Mouse (Mus musculus) kidney, adult 11 months (tissue): Measurements from ENCODE around the gene Atf5.
A peak's percentile ranks its signal among the peaks of the same experiment; 100 is the strongest.

ENCODE experiments used
- DNase-seq: peaks from one replicate; pipeline ENCODE4 v3.0.0; 2022

The Atf5 gene

DNA sequence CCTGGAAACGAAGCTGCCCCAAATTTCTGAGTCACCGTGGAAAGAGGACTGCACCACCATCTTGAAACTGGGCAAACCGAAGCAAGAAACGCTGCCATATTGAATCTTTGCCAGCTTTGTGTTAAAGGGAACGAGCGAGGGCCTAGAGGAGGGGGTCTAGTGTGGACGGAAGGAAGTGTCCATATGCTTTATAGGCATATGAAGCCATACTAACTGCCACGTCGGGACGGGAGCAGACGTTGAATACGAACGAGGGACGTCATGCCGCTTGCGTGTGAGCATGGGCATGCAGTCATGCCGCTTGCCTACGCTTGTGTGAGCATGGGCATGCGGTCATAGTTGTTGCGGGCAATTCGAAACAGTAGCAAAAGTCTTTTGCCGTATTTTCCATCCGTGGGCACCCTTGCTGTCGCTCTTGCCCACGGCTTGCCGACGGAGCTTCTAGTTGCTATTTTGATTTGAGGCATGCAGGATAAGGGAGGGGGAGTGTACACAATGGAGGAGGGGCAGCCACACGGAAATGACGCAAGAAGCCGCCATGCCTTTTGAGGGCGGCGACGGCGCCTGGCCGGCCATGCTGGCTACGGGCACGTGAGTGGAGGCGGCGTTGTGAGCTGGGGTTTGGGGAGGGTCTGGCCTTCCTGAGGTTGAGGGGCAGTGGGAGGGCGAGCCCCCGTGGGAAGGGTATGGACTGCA lies 33.1 kb upstream of the Atf5 start:
- peak; percentile 93 for DNase-seq

GRCm38 (mm10) chr7:44848561-44849415 lies 32.3 kb upstream of the Atf5 start, which contains the start of the genes Akt1s1 and Tbc1d17:
TSS of gene Akt1s1 (plus strand) at chr7:44848991.
TSS of gene Tbc1d17 (minus strand) at chr7:44849079.
- DNase-seq: peak; percentile 100

DNA sequence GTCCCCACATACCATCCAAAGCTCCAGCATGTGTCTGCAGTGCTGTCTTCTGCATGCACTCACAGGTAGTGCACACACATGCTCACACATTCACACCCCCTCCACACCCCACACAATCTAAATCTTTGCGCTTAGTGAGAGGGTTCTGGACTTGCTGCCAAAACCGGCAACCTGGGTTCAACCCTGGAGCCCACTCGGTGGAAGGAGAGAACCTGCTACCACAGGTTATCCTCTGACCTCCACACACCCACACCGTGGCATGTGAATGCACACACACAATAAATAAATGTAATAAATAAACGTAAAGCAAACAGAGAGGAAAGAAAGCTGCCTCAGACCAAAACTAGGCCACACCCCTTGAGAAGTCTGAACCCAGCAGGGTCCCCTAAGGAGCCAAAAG lies 31.3 kb upstream of the Atf5 start:
- DNase-seq: peak; percentile 44

DNA sequence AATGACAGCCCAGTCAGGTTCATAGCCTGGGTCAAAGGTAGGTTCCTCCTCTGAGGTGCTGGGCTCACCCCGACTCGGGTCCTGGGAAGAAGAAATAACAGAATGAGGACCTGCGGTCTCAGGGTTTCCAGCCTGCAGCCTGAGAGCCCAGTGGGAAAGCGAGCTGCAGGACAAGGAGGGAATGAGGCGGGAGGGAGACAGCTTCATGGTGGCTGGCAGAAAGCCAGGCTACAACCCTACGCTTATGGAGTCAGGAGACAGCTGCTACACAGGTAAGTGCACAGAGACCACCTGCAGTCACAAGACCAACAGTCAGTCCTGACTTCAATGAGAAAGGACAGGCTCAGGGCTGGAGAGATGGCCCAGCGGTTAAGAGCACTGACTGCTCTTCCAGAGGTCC lies 30.3 kb upstream of the Atf5 start:
- DNase-seq: no peak

- no peak for DNase-seq
Measured at GRCm38 (mm10) chr7:44845006-44845405, 28.5 kb upstream of the Atf5 start.

DNA sequence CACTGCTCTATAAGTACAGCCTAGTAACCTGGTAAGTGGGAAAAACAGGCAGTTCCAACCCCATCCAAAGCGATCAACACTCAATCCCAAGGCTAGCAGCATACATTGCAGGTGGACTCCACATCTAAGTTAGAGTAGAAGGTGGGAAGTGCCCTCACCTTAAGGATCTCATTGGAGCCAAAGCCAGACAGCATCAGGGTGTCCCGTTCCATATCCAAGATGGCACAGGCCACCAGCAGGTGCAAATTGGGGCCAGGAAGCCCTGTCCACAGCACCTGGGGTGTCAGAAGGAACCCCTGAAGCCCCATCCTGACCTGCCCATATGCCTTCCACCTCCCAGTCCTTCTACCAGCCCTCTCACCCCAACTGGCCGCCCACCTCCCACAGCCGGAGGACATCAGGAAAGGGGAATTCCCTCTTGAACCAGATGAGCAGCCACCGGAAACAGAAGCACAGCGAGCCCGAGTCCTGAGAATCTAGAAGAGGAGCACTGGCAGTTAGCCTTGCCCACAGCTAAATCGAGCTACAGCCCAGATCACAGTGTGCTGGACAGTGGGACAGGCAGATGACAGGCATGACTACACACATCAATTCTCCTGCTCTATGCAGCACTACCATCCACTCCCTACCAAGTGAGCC lies 25.5 kb upstream of the Atf5 start:
- no peak for DNase-seq

DNA sequence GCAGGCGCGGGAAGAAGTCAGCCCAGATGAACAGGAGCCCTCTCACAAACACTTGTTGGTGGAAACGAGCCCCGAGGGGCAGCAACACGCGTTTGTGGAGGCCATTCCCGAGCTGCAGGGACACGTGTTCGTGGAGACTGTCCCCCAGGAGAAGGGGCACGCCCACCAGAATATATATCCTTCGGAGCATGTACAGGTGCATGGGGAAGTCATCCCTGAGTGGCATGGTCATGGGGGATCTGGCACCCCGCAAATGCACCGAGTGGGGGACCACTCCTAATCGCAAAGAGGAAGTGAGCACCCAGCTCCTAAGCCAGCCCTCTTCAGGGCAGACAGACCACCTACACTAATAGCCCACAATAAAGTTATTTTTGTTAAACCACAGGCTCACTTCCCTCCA lies 24.0 kb upstream of the Atf5 start:
- DNase-seq: no peak

DNA sequence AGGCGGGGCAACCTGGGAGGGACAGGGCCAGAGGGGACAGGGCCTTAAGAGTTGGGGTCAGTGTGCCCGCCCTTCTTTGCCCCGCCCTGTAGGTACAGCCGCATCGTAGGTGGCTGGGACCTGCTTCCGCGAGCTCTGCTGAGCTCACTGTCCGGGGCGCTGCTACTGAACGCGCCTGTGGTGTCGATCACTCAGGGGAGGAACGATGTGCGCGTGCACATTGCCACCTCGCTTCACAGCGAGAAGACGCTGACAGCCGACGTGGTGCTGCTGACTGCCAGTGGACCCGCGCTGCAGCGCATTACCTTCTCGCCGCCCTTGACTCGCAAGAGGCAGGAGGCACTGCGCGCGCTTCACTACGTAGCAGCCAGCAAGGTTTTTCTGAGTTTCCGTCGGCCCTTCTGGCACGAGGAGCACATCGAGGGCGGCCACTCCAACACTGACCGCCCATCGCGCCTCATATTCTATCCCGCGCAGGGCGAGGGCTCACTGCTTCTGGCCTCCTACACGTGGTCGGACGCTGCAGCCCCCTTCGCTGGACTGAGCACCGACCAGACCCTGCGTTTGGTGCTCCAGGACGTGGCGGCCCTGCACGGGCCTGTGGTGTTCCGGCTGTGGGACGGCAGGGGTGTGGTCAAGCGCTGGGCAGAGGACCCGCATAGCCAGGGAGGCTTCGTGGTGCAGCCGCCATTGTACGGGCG lies 23.2 kb upstream of the Atf5 start:
- DNase-seq: no peak

GRCm38 (mm10) chr7:44839171-44839490 lies 22.7 kb upstream of the Atf5 start:
- no peak for DNase-seq

DNA sequence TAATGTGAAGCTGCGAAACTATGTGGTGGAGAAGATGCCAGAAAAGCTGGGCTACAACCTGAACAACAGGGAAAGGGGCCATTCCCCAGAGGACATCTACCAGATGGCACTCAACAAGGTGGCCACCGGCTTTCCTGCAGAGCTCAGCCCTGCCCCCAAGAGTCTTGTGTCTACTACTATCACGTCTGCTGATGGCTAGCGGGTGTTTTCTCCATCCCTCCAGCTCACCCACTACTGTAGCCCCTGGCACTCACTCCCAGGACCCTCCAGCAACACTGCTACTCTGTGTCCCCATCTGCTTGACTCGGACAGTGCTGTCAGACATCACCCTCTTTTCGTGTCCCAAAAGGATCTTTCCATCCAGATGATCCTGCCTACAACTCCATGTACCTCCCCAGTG lies 21.6 kb upstream of the Atf5 start:
- no peak for DNase-seq

- no peak for DNase-seq
Measured at GRCm38 (mm10) chr7:44836423-44837053, 20.1 kb upstream of the Atf5 start.

DNA sequence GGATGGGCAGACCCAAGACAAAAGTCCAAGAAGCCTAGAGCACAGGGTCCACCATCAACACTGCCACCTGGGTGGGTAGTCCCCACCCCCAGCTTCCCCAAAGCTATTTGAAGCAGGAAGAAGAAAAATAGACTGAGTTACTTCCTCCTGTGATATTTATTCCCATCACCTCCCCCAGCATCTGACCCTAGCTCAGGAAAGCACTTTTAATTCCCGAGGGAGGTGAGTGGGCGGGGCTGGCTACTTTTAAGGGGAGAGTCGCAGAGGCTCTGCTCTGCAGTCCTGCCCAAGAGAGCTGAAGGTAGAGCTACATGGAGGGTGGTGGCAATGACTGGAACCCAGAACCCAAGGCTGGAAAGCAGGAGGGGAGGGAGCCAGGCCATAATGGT lies 19.6 kb upstream of the Atf5 start:
- DNase-seq: no peak

- no peak for DNase-seq
Measured at GRCm38 (mm10) chr7:44835373-44836015, 19.0 kb upstream of the Atf5 start.

- no peak for DNase-seq
Measured at GRCm38 (mm10) chr7:44832763-44833162, 16.3 kb upstream of the Atf5 start.

GRCm38 (mm10) chr7:44828706-44829105 lies 12.2 kb upstream of the Atf5 start:
- no peak for DNase-seq

GRCm38 (mm10) chr7:44826771-44827170 lies 10.3 kb upstream of the Atf5 start:
- no peak for DNase-seq

DNA sequence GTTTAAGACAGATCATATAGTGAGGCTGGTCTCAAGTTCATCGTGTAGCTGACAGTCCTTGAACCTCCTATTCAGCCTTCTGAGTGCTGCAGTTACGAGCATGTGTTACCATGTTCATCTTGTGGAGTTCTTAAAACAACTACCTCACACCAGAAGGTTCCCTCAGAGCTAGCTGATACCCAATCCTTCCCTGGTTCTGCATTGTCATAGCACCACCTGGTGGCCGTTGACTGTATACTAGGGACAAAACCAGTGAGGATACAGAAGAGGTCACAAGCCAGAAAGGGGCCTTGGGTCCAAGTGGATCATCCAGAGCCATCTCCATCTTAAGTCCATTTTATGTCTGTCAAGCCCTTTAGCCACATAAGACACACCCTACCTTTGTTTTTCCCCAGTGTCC lies 8.4 kb upstream of the Atf5 start:
- DNase-seq: peak; percentile 47

DNA sequence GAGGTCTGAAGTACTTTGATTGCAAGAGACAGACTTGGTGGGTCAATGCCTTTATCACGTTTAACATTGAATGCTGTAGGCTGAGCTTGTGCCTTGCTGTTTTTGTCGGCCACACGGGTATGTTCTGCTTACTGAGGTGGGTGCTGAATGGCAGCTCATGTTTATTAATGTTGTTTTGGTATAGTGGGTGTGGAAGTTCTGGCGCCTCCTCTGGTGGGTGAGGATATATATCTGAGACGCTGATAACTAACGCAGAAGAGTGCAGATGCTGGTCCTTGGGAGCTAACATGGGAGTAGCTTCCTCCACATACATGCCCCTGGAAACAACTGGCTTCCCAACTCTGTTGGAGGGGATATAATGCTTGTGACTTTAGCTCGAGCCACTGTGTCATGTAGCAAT lies 7.0 kb upstream of the Atf5 start:
- DNase-seq: no peak

- peak; percentile 1 for DNase-seq
Measured at GRCm38 (mm10) chr7:44821666-44822448, 5.4 kb upstream of the Atf5 start.

GRCm38 (mm10) chr7:44820525-44820924 lies 4.1 kb upstream of the Atf5 start:
- DNase-seq: peak; percentile 1

GRCm38 (mm10) chr7:44819863-44820262 lies 3.4 kb upstream of the Atf5 start:
- DNase-seq: peak; percentile 3
